Mouse (Mus musculus) stomach, embryonic 16.5 days (tissue): ENCODE measurements around the gene Tmem82. TPM values are rescaled to one million over a fixed set of nuclear protein-coding genes. Genes with fewer than 3 reads are reported as not detected.

ENCODE experiments used
- ATAC-seq: fragments of 200-750 bp; cut with Nextera tagmentation; 2 replicates; pipeline ENCODE4 v1.8.0; 2017; ENCODE audit warnings: moderate number of reproducible peaks, moderate TSS enrichment; ENCODE audit not compliant: insufficient read depth, low FRiP score
- H3K27ac ChIP-seq: fragments of 300-500 bp; sonication (generic); 2 replicates; pipeline ENCODE4 v1.5.1; 2014; ENCODE audit warnings: low read length
- H3K27me3 ChIP-seq: fragments of 300-500 bp; sonication (generic); 2 replicates; pipeline ENCODE4 v1.6.1; 2014; ENCODE audit warnings: low read length, control low read depth, mixed read lengths; ENCODE audit not compliant: control insufficient read depth, insufficient read depth
- H3K36me3 ChIP-seq: fragments of 300-500 bp; sonication (generic); 2 replicates; pipeline ENCODE4 v1.6.1; 2014; ENCODE audit warnings: low read length; ENCODE audit not compliant: control insufficient read depth, insufficient read depth
- H3K4me1 ChIP-seq: fragments of 300-500 bp; sonication (generic); 2 replicates; pipeline ENCODE4 v1.6.1; 2014; ENCODE audit warnings: low read length, control low read depth, mixed read lengths; ENCODE audit not compliant: control insufficient read depth, insufficient read depth
- H3K4me2 ChIP-seq: fragments of 300-500 bp; sonication (generic); 2 replicates; pipeline ENCODE4 v1.6.1; 2014; ENCODE audit warnings: low read depth, low read length, mixed read lengths
- H3K4me3 ChIP-seq: fragments of 300-500 bp; sonication (generic); replicated peaks from 2 replicates; pipeline ENCODE4 v1.5.1; 2014; ENCODE audit warnings: mild to moderate bottlenecking, low read length
- H3K9ac ChIP-seq: fragments of 300-500 bp; sonication (generic); 2 replicates; pipeline ENCODE4 v1.6.1; 2014; ENCODE audit warnings: low read length
- H3K9me3 ChIP-seq: fragments of 300-500 bp; sonication (generic); replicated peaks from 2 replicates; pipeline ENCODE4 v1.6.1; 2016; ENCODE audit warnings: low read length, control low read depth; ENCODE audit not compliant: control insufficient read depth
- WGBS: fragments of 180-500 bp; shearing (Covaris S2); extraction: QIAGEN DNeasy Blood & Tissue Kit; methylation state at CpG from one replicate; pipeline ENCODE4 v1.1.7; 2014; 5-methylcytosine and 5-hydroxymethylcytosine counted together
- polyA plus RNA-seq: library from polyadenylated mRNA; unstranded; fragments of >200 nt; fragmentation: Nextera tagmentation; extraction: Ambion mirVana; gene quantifications from 2 replicates; pipeline ENCODE4 v1.2.1, GENCODE M21; 2015

Gene Tmem82
- polyA plus RNA-seq, 1 experiment from 2014 or later: 3.8 TPM

GRCm38 (mm10) chr4:141598894-141599250 is 19.6 kb downstream of the Tmem82 start:
- no peak for ATAC-seq
- H3K4me2 ChIP-seq: peak overlapping the region; percentile 89
- H3K4me3 ChIP-seq: peak overlapping the region; percentile 72
- no peaks in the 10 kb centered on the region for H3K27me3 ChIP-seq
- H3K27ac ChIP-seq: peak overlapping the region; percentile 92
- no peaks in the 10 kb centered on the region for H3K36me3 ChIP-seq
- no peaks in the 10 kb centered on the region for H3K9me3 ChIP-seq
- WGBS: 1% methylated on average over 9 of the region's 9 CpGs
- H3K4me1 ChIP-seq: peaks cover 25% of the 10 kb centered on the region
- H3K9ac ChIP-seq: peak overlapping the region; percentile 90

GRCm38 (mm10) chr4:141598199-141598893 is 20.1 kb downstream of the Tmem82 start:
- Histone ChIP-seq H3K9ac (peak overlapping the region; percentile 90), H3K4me3 (peak overlapping the region; percentile 72), H3K9me3 (no peaks in the 10 kb centered on the region), H3K36me3 (0 out of 2 replicates have a peak, but pooled peaks cover 1% of the 10 kb centered on the region), H3K27me3 (no peaks in the 10 kb centered on the region), H3K4me2 (peak overlapping the region; percentile 89), H3K4me1 (peaks cover 24% of the 10 kb centered on the region), H3K27ac (peak overlapping the region; percentile 92)
- peak; percentile 74 for ATAC-seq
- WGBS: 2% methylated on average over 19 of the region's 19 CpGs

GRCm38 (mm10) chr4:141596700-141597328 is 21.6 kb downstream of the Tmem82 start:
- H3K4me1 ChIP-seq: peaks cover 18% of the 10 kb centered on the region
- 85% methylated on average over 8 of the region's 8 CpGs for WGBS
- no peaks in the 10 kb centered on the region for H3K27me3 ChIP-seq
- ATAC-seq: no peak
- H3K4me3 ChIP-seq: no peak overlapping the region
- no peaks in the 10 kb centered on the region for H3K9me3 ChIP-seq
- H3K4me2 ChIP-seq: no peak overlapping the region
- H3K36me3 ChIP-seq: 0 out of 2 replicates have a peak, but pooled peaks cover 5% of the 10 kb centered on the region
- H3K27ac ChIP-seq: no peak overlapping the region; the same call in 1 of the 2 replicates
- no peak overlapping the region for H3K9ac ChIP-seq

GRCm38 (mm10) chr4:141595605-141596268 is 22.7 kb downstream of the Tmem82 start:
- no peak overlapping the region for H3K9ac ChIP-seq
- 0 out of 2 replicates have a peak, but pooled peaks cover 8% of the 10 kb centered on the region for H3K36me3 ChIP-seq
- WGBS: 72% methylated on average over 9 of the region's 9 CpGs
- no peaks in the 10 kb centered on the region for H3K9me3 ChIP-seq
- no peak; the same call in 1 of the 2 replicates for ATAC-seq
- H3K4me3 ChIP-seq: no peak overlapping the region
- no peak overlapping the region for H3K4me2 ChIP-seq
- H3K27me3 ChIP-seq: no peaks in the 10 kb centered on the region
- H3K27ac ChIP-seq: no peak overlapping the region
- H3K4me1 ChIP-seq: peaks cover 12% of the 10 kb centered on the region

- Histone ChIP-seq H3K27me3 (no peaks in the 10 kb centered on the region), H3K9ac (no peak overlapping the region), H3K36me3 (0 out of 2 replicates have a peak, but pooled peaks cover 8% of the 10 kb centered on the region), H3K27ac (no peak overlapping the region), H3K9me3 (no peaks in the 10 kb centered on the region), H3K4me3 (no peak overlapping the region), H3K4me1 (peaks cover 7% of the 10 kb centered on the region), H3K4me2 (no peak overlapping the region)
- ATAC-seq: no peak
- 89% methylated on average over 11 of the region's 11 CpGs for WGBS
Observed at GRCm38 (mm10) chr4:141595138-141595537, 23.3 kb downstream of the Tmem82 start.

GRCm38 (mm10) chr4:141591547-141591946 is 26.9 kb downstream of the Tmem82 start:
- Histone ChIP-seq H3K9ac (no peak overlapping the region), H3K36me3 (peaks cover 14% of the 10 kb centered on the region), H3K4me2 (no peak overlapping the region), H3K4me1 (no peaks in the 10 kb centered on the region), H3K27me3 (no peaks in the 10 kb centered on the region), H3K4me3 (no peak overlapping the region), H3K9me3 (no peaks in the 10 kb centered on the region), H3K27ac (no peak overlapping the region)
- WGBS: 35% methylated on average over 3 of the region's 3 CpGs
- ATAC-seq: no peak

GRCm38 (mm10) chr4:141583919-141584318 is 34.5 kb downstream of the Tmem82 start:
- H3K4me2 ChIP-seq: no peak overlapping the region
- no peak overlapping the region for H3K27ac ChIP-seq
- no peaks in the 10 kb centered on the region for H3K9me3 ChIP-seq
- H3K4me1 ChIP-seq: no peaks in the 10 kb centered on the region
- no peak for ATAC-seq
- H3K4me3 ChIP-seq: no peak overlapping the region
- peaks cover 15% of the 10 kb centered on the region for H3K36me3 ChIP-seq
- 93% methylated on average over 8 of the region's 8 CpGs for WGBS
- H3K27me3 ChIP-seq: no peaks in the 10 kb centered on the region
- H3K9ac ChIP-seq: no peak overlapping the region

GRCm38 (mm10) chr4:141581051-141581450 is 37.4 kb downstream of the Tmem82 start:
- no peak for ATAC-seq
- Histone ChIP-seq H3K36me3 (peaks cover 24% of the 10 kb centered on the region), H3K27me3 (no peaks in the 10 kb centered on the region)

GRCm38 (mm10) chr4:141578833-141579232 is 39.6 kb downstream of the Tmem82 start:
- WGBS: 35% methylated on average over 3 of the region's 3 CpGs
- H3K9ac ChIP-seq: no peak overlapping the region
- no peak overlapping the region for H3K4me2 ChIP-seq
- no peak overlapping the region for H3K4me3 ChIP-seq
- H3K9me3 ChIP-seq: 0 out of 2 replicates have a peak, but pooled peaks cover 3% of the 10 kb centered on the region
- H3K27ac ChIP-seq: peak overlapping the region; percentile 37
- ATAC-seq: peak; percentile 69
- H3K36me3 ChIP-seq: peaks cover 24% of the 10 kb centered on the region
- H3K27me3 ChIP-seq: no peaks in the 10 kb centered on the region
- H3K4me1 ChIP-seq: 0 out of 2 replicates have a peak, but pooled peaks cover 3% of the 10 kb centered on the region

More at GRCm38 (mm10) chr4:141581051-141581450, 37.4 kb downstream of the Tmem82 start:
- no peak overlapping the region for H3K4me2 ChIP-seq
- no peak overlapping the region for H3K4me3 ChIP-seq
- no peaks in the 10 kb centered on the region for H3K4me1 ChIP-seq
- H3K9me3 ChIP-seq: 0 out of 2 replicates have a peak, but pooled peaks cover 3% of the 10 kb centered on the region
- H3K9ac ChIP-seq: no peak overlapping the region
- WGBS: 94% methylated on average over 13 of the region's 13 CpGs
- no peak overlapping the region for H3K27ac ChIP-seq
